Mouse (Mus musculus): ENCODE data around the gene Hpdl. TPM values are rescaled to one million over a fixed set of nuclear protein-coding genes. Genes with fewer than 3 reads are reported as not detected.
A peak's percentile ranks its signal among the peaks of the same experiment; 100 is the strongest.

The Hpdl gene
- polyA plus RNA-seq, 1 experiment from 2014 or later: 1.5 TPM

DNA sequence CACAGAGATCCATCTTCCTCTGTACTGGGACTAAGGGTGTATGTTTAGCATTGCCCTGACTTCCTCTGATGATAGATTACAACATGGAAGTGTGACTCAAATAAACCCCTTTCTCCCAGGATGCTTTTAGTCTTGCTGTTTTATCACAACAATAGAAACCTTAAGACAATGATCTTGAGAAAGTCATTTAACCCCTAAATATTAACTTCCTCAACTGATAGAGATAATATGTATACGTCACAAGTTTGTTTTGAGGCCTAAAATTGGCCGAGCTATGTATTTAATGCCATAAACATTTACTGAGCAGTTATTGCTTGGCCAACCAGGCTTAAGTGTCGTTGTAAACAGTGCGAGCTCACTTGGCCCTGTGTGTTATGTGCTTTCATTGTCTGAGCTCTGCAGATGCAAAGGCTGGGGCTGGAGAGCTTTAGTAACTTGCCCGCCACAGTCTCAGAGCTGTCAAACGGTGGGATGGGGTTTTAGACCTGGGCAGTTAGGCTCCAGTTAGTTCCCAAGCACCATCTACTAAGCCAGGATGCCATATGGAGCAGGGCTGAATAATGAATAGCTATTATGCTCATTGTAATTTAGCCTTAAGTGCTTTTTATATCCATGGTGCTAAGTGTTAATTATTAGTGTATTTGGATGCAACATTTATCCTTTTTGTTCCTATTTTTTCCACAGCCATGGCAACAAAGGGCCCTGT is 8.0 kb upstream of the Hpdl start:
- peaks cover 5% of the 10 kb centered on the region; the same call in 1 of the 2 replicates for H3K4me1 ChIP-seq (replicated peaks)
- WGBS: 52% methylated on average over 6 of the region's 6 CpGs
- no peak overlapping the region for H3K4me3 ChIP-seq (replicated peaks)
- H3K27me3 ChIP-seq: no peaks in the 10 kb centered on the region
- H3K4me2 ChIP-seq: no peak overlapping the region
- H3K27ac ChIP-seq: no peak overlapping the region
- H3K9ac ChIP-seq (replicated peaks): 0 out of 2 replicates have a peak overlapping the region, but pooled peaks have one; percentile 37
- H3K36me3 ChIP-seq: no peaks in the 10 kb centered on the region
- ATAC-seq (ENCODE audit: insufficient number of reproducible peaks, insufficient read depth, low FRiP score, low TSS enrichment, low read depth): no peak
- H3K9me3 ChIP-seq: no peaks in the 10 kb centered on the region

DNA sequence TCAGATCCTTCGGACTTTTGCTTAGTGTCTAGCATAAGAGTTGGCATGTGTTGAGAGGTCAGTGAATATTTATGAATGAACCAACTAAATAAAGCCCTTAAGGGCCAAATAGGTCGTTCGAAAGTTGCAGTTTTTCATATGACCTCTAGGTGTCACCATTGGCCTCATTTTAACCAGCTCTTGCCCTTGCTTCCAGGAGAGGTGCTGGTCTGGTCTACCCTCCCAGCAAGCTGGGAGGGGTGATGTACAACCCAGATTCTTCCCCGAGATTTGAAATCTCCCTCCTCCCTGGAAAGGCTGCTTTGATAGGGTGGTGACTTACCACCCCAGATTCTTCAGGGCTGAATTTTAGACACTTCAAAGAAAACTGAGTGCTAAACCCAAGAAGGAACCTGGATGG is 6.3 kb upstream of the Hpdl start:
- Histone ChIP-seq H3K9me3 (no peaks in the 10 kb centered on the region), H3K27me3 (no peaks in the 10 kb centered on the region), H3K9ac (replicated peaks) (no peak overlapping the region), H3K4me1 (replicated peaks) (peaks cover 5% of the 10 kb centered on the region; the same call in 1 of the 2 replicates), H3K4me3 (replicated peaks) (no peak overlapping the region), H3K36me3 (no peaks in the 10 kb centered on the region), H3K27ac (no peak overlapping the region), H3K4me2 (no peak overlapping the region)
- 2% methylated on average over 4 of the region's 4 CpGs for WGBS
- ATAC-seq (ENCODE audit: insufficient number of reproducible peaks, insufficient read depth, low FRiP score, low TSS enrichment, low read depth): no peak

DNA sequence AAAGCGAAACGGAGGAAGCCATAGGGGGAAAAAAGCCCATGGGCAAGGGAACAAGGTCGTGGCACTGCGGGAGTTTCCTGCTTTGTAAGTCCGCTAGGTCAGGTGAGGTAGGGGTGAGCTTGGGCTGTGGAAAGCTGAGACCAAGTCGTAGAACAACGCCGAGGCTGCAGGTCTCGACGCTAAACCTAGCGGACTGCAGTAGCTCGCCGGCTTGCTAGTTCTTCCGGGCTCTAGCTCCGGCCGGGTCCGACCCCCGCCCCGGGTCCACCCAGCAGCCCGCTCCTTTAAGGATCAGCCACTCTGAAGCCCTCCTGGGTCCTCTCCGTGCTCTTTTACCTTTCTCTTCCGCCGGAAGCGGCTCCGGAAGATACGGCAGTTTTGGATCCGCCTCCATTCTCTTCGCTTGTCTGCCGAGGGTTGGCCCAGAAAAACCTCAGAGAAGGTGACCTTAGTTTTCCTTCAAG is 3.1 kb upstream of the Hpdl start:
- Histone ChIP-seq H3K36me3 (no peaks in the 10 kb centered on the region), H3K4me2 (peak overlapping the region; percentile 69), H3K4me1 (replicated peaks) (peaks cover 13% of the 10 kb centered on the region), H3K9me3 (no peaks in the 10 kb centered on the region), H3K9ac (replicated peaks) (peak overlapping the region; percentile 74), H3K27me3 (peaks cover 19% of the 10 kb centered on the region), H3K27ac (peak overlapping the region; percentile 85), H3K4me3 (replicated peaks) (peak overlapping the region; percentile 57)
- ATAC-seq (ENCODE audit: insufficient number of reproducible peaks, insufficient read depth, low FRiP score, low TSS enrichment, low read depth): peak; percentile 34; the same call in 1 of the 2 replicates
- under 1% methylated on average over 29 of the region's 29 CpGs for WGBS

DNA sequence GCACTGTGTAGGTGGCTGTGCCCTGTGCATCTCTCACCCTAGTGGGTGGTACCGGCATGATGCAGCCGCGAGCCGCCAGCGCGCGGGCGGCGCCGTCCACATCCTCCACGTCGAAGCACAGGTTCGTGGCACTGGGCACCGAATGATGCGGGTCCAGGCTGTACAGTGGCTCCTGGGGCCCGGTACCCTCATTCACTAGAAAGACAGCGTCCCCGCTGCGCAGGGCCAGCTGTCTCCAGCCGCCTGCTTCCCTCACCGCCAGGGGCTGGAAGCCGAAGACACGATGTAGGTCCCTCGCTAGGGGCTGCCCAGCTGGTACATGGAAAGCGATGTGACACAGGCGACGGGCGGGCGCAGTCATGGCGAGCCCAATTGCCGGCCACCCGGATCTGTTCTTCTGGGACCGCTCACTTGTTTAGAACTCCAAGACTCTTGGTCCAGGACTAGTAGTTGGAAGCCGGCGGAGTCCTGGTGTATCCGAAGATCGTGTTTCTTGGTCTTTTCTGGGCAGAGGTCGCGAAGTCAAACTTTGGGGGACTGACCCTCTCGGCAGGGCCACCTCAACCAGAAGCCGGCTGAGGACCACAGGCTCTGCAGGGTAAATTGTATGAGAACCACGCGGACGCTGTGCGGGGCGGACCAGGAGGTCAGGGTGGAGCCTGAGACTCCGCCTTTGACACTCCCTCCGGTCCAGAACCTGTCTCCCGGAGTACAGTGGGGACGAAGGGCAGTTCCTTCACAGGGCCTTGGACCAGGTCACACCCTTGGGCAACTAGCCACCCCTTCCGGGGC is 409 bp downstream of the Hpdl start:
- H3K27ac ChIP-seq: no peak overlapping the region
- H3K4me1 ChIP-seq (replicated peaks): peaks cover 13% of the 10 kb centered on the region
- peaks cover 22% of the 10 kb centered on the region for H3K36me3 ChIP-seq
- ATAC-seq (ENCODE audit: insufficient number of reproducible peaks, insufficient read depth, low FRiP score, low TSS enrichment, low read depth): peak; percentile 68; the same call in 1 of the 2 replicates
- peaks cover 24% of the 10 kb centered on the region for H3K27me3 ChIP-seq
- peak overlapping the region; percentile 57 for H3K9ac ChIP-seq (replicated peaks)
- WGBS: under 1% methylated on average over 51 of the region's 51 CpGs
- peak overlapping the region; percentile 52 for H3K4me3 ChIP-seq (replicated peaks)
- H3K4me2 ChIP-seq: peak overlapping the region; percentile 93
- no peaks in the 10 kb centered on the region for H3K9me3 ChIP-seq

DNA sequence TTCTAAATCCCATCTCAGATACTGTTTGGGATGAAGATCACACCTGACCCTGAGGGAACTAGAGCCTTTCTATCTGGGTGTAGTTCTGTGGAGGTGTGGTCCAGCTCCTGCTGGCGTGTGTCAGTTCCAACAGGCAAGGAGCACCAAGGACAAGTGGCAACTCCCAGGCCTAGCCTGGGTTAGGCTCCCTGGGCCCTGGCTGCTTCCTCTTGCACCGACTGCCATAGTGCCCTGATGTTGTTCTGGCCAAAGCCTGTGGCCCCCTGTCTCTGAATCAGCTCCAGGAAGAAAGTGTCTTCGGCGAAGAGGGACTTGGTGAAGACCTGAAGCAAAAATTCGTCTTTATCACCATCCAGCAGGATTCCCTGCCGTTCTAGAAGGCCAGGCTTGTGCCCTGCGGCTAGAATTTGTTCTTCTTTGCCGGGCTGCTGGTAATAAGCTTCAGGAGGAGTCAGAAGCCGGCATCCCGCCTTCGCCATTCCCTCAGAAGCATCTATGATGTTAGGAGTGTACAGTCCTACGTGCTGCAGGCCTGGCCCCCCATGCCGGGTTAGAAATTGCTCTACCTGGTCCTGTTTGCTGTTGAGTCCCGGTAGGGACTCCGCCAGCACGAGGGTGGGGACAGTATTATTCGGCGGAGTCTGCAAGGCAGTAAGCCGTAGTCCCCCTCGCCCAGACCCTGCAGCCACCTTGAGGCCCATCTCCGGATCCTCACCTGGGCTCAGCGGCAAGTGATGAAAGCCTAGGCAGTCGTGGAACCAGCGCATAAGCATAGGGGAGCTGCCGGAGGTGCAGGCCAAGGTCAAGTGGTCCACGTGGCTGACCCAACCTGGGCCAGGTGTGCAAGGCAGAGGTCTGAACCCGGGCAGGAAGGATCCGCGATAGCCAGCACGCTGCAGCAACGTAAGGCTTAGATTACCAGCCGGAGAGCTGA is 1.3 kb downstream of the Hpdl start:
- Histone ChIP-seq H3K27ac (no peak overlapping the region), H3K9me3 (no peaks in the 10 kb centered on the region)
- 22% methylated on average over 32 of the region's 32 CpGs for WGBS

DNA sequence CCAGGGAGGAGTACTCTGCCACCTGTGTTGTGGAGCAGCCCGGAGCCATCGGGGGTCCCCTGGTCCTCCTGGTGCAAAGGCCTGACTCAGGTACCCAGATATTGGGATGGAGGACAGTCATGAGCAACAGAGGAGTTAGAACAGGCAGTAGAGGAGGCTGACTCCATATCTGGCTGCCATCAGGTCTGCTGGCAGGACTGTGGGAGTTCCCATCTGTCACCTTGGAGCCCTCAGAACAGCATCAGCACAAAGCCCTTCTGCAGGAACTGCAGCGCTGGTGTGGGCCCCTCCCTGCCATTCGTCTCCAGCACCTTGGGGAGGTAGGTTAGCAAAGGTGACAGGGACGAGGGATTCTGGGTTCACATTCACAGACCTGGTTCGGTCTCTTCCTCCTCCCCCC is 4.0 kb downstream of the Hpdl start:
- Histone ChIP-seq H3K27ac (no peak overlapping the region), H3K4me3 (replicated peaks) (no peak overlapping the region), H3K4me2 (no peak overlapping the region), H3K9ac (replicated peaks) (0 out of 2 replicates have a peak overlapping the region, but pooled peaks have one; percentile 23), H3K9me3 (no peaks in the 10 kb centered on the region), H3K27me3 (peaks cover 24% of the 10 kb centered on the region), H3K36me3 (peaks cover 35% of the 10 kb centered on the region), H3K4me1 (replicated peaks) (peaks cover 8% of the 10 kb centered on the region)
- ATAC-seq (ENCODE audit: insufficient number of reproducible peaks, insufficient read depth, low FRiP score, low TSS enrichment, low read depth): no peak
- 88% methylated on average over 6 of the region's 6 CpGs for WGBS

More for the DNA sequence above, 1.3 kb downstream of the Hpdl start:
- Histone ChIP-seq H3K4me1 (replicated peaks) (peaks cover 11% of the 10 kb centered on the region), H3K4me3 (replicated peaks) (peak overlapping the region; percentile 52), H3K4me2 (peak overlapping the region; percentile 93), H3K27me3 (peaks cover 24% of the 10 kb centered on the region), H3K36me3 (peaks cover 25% of the 10 kb centered on the region), H3K9ac (replicated peaks) (peak overlapping the region; percentile 57)
- no peak for ATAC-seq (ENCODE audit: insufficient number of reproducible peaks, insufficient read depth, low FRiP score, low TSS enrichment, low read depth)

DNA sequence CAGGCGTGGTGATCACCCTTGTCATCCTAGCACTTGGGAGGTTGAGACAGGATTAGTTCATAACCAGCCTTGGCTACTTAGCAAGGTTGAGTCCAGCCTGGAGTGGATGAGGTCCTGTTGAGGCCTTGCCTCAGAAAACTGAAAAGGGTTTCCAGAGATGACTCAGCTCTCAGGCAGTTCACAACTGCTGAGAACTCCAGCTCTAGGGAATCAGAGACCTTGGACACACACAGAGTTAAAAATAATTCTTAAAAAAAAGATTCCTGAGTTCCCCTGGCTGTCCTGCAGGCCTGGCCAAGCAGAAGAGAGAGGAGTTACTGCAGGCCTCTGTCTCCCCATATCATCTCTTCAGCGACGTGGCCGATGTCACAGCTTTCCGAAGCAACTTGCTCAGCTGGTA is 6.2 kb downstream of the Hpdl start:
- peaks cover 13% of the 10 kb centered on the region for H3K27me3 ChIP-seq
- H3K27ac ChIP-seq: no peak overlapping the region
- H3K4me1 ChIP-seq (replicated peaks): no peaks in the 10 kb centered on the region; the same call in 1 of the 2 replicates
- ATAC-seq (ENCODE audit: insufficient number of reproducible peaks, insufficient read depth, low FRiP score, low TSS enrichment, low read depth): no peak
- 81% methylated on average over 5 of the region's 5 CpGs for WGBS
- H3K4me3 ChIP-seq (replicated peaks): no peak overlapping the region
- no peak overlapping the region for H3K9ac ChIP-seq (replicated peaks)
- no peaks in the 10 kb centered on the region for H3K9me3 ChIP-seq
- H3K4me2 ChIP-seq: no peak overlapping the region
- peaks cover 38% of the 10 kb centered on the region for H3K36me3 ChIP-seq

DNA sequence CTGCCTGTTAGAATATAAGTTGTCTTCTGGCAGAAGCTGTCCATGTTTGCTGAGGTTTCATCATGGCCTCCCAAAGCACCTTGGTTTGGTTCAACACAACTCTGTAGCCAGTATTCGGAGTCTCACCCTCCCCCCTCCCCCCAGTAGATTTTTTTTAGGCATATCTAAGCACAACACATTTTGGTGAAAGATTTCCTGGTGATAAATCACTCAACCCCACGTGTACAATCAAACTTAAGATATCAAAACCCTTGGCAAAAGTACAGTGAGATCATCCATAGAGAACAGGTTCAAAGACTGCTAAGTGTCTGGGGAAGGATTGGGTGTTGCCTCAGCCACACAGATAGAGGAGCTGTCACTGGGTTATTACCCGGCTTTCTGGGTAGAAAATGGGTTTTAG is 10.5 kb downstream of the Hpdl start:
- Histone ChIP-seq H3K27me3 (no peaks in the 10 kb centered on the region), H3K9ac (replicated peaks) (no peak overlapping the region), H3K9me3 (no peaks in the 10 kb centered on the region), H3K27ac (no peak overlapping the region), H3K36me3 (peaks cover 19% of the 10 kb centered on the region; the same call in 1 of the 2 replicates), H3K4me3 (replicated peaks) (no peak overlapping the region), H3K4me1 (replicated peaks) (peaks cover 10% of the 10 kb centered on the region), H3K4me2 (no peak overlapping the region)
- WGBS: 84% methylated on average over 3 of the region's 3 CpGs
- no peak for ATAC-seq (ENCODE audit: insufficient number of reproducible peaks, insufficient read depth, low FRiP score, low TSS enrichment, low read depth)

DNA sequence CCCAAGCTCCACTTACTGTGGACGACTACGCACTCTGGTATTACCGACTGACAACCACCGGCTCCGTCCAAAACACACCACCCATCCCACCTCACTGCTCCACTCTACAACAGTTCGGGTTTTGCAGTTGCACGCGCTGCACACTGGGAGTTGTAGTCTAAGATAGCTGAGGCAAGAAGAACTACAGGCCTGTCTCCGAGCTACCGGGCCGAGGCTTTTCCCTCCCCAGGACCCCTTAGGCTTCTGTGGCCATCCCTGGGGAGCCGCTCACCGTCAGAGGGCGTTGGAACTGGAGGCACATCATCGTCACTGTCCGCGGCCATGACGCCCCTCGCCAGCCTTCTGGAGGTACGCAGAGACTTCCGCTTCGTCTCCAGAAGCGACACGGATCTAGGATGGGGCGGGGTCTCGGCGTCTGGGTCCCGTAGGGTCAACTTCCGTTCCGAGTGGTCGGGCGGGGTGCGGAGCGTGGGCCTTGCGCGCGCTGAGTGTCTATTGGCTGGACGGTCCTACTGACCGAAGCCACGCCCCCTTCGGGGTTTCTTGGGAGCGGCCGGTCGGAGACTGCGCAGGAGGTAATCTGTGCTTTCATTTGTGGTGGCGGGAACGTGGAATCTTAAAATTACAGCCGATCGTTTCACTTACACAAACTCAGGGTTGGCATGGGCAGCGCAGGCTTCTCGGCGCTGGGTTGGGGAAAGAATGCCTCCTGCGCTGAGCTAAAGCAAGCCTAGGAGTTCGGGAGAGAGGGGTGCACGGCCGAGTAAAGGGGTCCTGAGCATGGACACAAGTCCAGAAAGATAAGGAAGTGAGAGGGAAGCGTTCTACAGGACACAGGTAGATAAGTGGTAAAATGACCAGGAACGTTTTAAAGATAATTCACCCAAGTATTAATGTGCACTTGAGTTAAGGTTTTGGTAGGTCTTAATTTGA is 14.0 kb downstream of the Hpdl start, which contains the start of the genes Toe1 and Mutyh:
Toe1 (minus strand) TSS at position 444 of the 933 bp plus-strand sequence.
Mutyh (plus strand) TSS at position 527 of the 933 bp plus-strand sequence.
- H3K36me3 ChIP-seq: peaks cover 43% of the 10 kb centered on the region
- peak within 1 kb of the TSS; percentile 85 for H3K27ac ChIP-seq
- H3K4me3 ChIP-seq (replicated peaks): peak within 1 kb of the TSS; percentile 67
- H3K9me3 ChIP-seq: no peaks in the 10 kb centered on the region
- H3K27me3 ChIP-seq: no peaks in the 10 kb centered on the region
- peaks cover 11% of the 10 kb centered on the region for H3K4me1 ChIP-seq (replicated peaks)
- under 1% methylated on average over 58 of the region's 58 CpGs for WGBS
- peak within 1 kb of the TSS; percentile 66 for H3K9ac ChIP-seq (replicated peaks)
- peak within 1 kb of the TSS; percentile 71 for H3K4me2 ChIP-seq
- ATAC-seq (ENCODE audit: insufficient number of reproducible peaks, insufficient read depth, low FRiP score, low TSS enrichment, low read depth): peak; percentile 93

DNA sequence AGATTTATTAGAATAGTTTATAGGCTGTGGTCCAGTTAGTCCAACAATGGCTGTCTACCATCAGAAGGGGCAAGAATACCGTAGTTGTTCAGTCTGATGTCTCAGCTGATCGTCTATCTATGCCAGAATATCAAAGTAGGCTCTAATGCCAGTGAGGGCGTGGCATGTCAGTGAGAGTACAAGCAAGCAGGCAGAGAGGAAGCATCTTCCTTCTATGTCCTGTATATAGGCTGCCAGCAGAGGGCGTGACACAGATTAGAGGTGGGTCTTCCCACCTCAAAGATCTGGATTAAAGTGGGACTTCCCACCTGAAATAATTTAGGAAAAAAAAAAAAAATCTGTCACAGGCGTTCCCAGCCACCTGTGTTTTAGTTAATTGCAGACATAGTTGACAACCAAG is 21.6 kb downstream of the Hpdl start:
- Histone ChIP-seq H3K27me3 (no peaks in the 10 kb centered on the region), H3K9ac (replicated peaks) (no peak overlapping the region), H3K36me3 (peaks cover 41% of the 10 kb centered on the region), H3K4me2 (no peak overlapping the region), H3K4me3 (replicated peaks) (no peak overlapping the region), H3K27ac (no peak overlapping the region), H3K9me3 (no peaks in the 10 kb centered on the region), H3K4me1 (replicated peaks) (no peaks in the 10 kb centered on the region)
- no peak for ATAC-seq (ENCODE audit: insufficient number of reproducible peaks, insufficient read depth, low FRiP score, low TSS enrichment, low read depth)
- 40% methylated on average over 5 of the region's 5 CpGs for WGBS

Data from limb, embryonic 12.5 days (tissue).